Mouse (Mus musculus): ENCODE measurements around the gene Cops3. TPM values are rescaled to one million over a fixed set of nuclear protein-coding genes. Genes with fewer than 3 reads are reported as not detected.

Cops3 gene
- polyA plus RNA-seq, 2 experiments from 2014 or later = 95.7 to 102 TPM

DNA sequence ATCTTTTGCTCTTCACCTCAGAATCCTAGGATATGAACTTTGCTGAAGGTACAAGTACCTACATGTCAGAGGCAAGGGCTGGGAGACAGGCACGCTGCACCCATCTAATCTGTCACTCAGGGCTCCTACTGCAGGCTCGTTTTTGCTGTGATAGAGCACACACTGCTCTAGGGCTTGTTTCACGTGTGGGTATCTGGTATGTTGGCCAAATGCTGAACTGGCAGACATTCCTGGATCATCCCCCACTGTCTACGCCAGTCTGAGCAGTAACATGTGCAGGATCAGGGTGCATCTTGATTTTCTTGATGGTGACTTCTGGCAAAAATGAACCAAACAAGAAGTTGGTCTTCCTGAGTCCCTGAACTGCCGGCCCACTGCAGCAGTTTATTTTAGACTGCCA is 62.4 kb downstream of the Cops3 start:
- ATAC-seq = no peak

DNA sequence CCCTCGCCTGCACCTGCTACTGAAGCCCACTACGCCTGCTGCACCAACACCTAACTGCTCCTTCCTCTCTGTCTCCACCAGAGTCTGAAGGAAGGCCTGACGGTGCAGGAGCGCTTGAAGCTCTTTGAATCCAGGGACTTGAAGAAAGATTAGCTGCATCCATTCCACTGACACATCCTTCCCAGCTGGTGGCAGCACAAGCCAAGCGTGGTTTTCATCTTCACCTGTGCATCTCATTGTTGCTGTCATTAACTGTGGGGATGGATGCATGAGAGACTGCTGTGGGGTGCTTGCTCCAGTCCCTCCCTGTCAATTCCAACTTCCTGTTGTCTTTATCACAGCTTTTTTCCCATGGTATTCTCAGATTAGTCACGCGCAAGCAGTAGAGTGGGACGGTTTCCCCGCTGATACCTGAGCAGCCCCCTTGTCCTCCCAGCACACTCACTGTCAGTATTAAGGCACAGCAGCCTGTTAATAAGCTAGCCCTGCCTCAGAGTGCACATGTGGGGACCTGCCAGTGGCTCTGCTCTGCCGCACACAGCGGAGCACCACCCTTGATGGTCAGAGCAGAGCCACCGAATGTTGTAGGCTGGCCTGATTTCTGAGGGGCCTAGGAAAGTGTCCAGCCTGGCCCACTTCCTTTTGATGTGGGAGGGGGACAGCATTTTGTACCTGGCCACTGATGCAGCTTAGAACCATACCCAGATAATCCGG is 64.0 kb downstream of the Cops3 start:
- ATAC-seq = no peak

DNA sequence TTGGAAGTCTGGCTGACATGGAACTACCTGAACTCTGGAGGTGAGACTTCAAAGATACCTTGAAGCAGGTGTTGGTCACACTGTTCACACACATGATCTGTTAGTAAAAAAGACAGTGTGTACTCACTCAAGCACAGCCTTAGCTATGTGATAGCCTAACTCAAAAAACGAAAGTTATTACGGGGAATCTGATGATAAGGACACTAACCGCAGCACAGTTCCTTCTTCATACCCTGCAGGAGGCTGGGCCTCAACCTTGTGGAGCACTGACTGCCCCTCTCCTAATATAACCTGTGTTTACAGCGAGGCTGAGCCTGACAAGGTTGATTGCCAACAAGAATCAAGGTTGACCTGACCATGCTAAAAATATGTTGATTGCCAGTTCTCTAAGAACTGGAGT is 65.1 kb downstream of the Cops3 start:
- no peak for ATAC-seq

DNA sequence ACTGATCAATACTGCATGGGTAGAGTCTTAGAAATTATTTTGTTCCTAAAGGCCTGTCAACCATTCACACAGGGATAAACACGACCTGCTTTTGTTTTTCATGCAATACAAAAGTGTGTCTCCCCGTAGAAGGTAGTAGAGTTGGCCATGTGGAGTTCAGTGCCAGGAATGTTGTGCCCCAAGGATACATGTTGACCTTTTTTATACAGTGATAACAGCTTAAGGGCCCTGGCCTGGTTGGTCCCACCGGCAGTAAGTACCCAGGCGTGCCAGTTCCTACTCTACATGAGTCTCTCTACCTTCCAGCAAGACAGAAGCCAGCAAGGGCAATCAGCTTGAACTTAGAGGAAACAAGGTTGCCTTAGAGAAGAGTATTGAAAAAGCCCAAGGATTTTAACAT is 66.7 kb downstream of the Cops3 start:
- no peak for ATAC-seq

DNA sequence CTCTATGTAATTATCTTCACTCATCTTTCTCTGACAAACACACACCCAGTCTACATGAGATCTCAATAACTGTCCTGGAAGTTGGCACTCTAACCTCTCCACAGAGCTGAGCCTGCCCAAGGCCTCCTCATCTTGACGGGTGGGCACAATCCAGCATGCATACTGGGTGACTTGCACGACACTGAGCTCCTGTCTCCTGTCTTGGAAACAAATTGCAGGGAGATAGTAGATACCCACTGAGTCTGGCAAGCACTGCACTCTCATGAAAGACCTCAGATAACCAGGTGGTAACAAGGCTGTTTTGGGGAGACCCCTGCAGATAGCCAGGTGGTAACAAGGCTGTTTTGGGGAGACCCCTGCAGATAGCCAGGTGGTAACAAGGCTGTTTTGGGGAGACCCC is 67.3 kb downstream of the Cops3 start:
- ATAC-seq = no peak

DNA sequence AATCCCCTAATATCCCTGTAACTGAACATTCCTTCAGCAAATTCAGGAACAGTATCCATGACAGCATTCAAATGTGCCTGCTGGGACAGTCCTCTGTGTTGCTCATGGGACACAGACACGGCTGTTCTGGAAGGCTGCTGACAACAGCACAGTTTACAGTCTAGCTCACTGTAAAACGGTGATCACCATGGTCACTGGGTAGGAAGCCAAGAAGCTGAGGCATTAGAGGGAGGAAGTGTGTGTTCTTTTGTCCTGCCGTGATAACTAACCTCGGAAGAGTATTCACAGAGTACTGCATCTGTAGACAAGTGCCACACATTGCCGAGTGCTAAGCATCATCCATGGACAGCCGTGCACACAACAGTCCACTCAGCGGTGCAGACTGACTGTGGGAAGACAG is 68.9 kb downstream of the Cops3 start:
- ATAC-seq = no peak

DNA sequence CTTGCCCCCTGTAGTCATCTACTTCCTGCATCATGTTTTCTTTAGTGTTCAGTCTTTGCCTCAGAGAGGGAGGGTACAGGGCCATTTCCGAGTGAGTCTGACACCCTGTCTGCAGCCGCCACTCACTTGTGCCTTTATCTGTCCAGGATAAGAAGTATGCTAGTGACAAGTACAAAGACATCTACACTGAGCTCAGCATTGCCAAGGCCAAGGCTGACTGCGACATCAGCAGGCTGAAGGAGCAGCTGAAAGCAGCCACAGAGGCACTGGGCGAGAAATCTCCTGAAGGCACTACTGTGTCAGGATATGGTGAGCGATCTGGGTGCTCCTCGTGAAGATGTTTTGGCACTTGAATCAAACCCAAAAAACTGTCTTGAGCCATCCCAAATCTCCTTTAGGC is 69.9 kb downstream of the Cops3 start:
- no peak for ATAC-seq

DNA sequence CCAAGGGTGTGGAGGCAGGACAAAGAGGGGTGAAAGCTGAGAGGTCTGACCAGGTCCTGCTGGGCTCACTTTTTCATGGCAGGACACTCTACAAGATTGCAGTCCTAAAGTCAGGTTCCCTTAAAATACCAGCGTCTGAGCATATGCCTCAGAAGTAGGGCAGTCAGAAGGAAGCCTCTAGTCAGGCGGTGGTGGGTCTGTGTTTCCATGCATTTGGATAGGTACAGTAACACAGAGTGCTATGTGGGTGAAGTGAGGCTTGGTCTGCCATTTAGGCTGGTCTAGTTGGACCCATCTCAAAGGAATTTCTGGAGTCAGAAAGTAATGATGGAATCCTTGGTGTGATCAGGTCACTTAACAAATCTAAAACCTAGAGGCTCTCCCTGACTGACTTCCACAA is 70.3 kb downstream of the Cops3 start:
- no peak for ATAC-seq

Other genes starting within 250 kb of the Cops3 start
- gene Olfr223, start 246.5 kb downstream of the Cops3 start, polyA plus RNA-seq (2017; shearing (Covaris generic)) = not detected
- 10 to 100 TPM; 18.3 to 22.0 TPM for gene Mprip, start 178.5 kb downstream of the Cops3 start, polyA plus RNA-seq (2017; shearing (Covaris generic))
- gene Pld6, start 52.2 kb downstream of the Cops3 start, polyA plus RNA-seq (2017; shearing (Covaris generic)) = not detected
- gene Flcn, start 29.8 kb downstream of the Cops3 start, polyA plus RNA-seq (2017; shearing (Covaris generic)) = 10 to 100 TPM; 18.2 to 28.7 TPM
- 1 to 10 TPM; 8.7 to 8.8 TPM for gene Nt5m, start 391 bp downstream of the Cops3 start, polyA plus RNA-seq (2017; shearing (Covaris generic))
- gene Med9, start 108.4 kb upstream of the Cops3 start, polyA plus RNA-seq (2017; shearing (Covaris generic)) = 1 to 10 TPM; 7.0 to 7.9 TPM
- under 1 TPM; 0.20 to 0.29 TPM for gene Rasd1, start 125.1 kb upstream of the Cops3 start, polyA plus RNA-seq (2017; shearing (Covaris generic))
- gene Pemt, start 206.7 kb upstream of the Cops3 start, polyA plus RNA-seq (2017; shearing (Covaris generic)) = 1 to 10 TPM; 1.5 to 2.1 TPM

Measured in activated CD4-positive, CD25-positive, alpha-beta regulatory T cell, adult 4 months (primary cell).